Mouse (Mus musculus) E14TG2a.4 (cell line): ENCODE measurements around the gene Gm28051.

Experiments
- CTCF ChIP-seq: conservative IDR thresholded peaks from 2 replicates; pipeline ENCODE4 v1.5.1; 2014; ENCODE audit warnings: low read length
- NANOG ChIP-seq: IDR thresholded peaks from 2 replicates; pipeline ENCODE4 v1.6.1; 2014; ENCODE audit warnings: borderline replicate concordance, low read length, mixed read lengths

DNA sequence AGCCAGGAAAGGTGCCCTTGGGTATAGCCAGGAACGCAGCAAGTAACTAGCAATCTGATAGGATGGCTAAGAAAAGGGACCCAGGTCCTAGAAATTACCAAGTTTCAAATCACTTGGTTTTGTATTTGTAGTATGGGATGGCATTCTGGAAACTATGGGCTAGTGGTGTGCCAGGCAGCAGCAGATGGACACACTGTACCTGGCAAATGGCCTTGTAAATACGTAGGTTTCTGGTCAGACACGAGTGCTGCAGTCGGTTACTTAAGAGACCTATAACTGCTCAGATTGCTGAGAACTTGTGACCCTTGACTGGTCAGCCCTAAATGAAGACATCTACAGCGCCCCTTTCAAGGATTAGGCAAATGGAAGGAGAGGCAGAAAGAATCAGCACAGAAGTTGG is 20.6 kb upstream of the Gm28051 start:
- no peak for TF ChIP-seq CTCF
- TF ChIP-seq NANOG, result no peak
